Mouse (Mus musculus): ENCODE measurements around the gene Dclk2. TPM values are rescaled to one million over a fixed set of nuclear protein-coding genes. Genes with fewer than 3 reads are reported as not detected.

Dclk2 gene
- polyA plus RNA-seq, 1 experiment from 2014 or later = 82.9 TPM

DNA sequence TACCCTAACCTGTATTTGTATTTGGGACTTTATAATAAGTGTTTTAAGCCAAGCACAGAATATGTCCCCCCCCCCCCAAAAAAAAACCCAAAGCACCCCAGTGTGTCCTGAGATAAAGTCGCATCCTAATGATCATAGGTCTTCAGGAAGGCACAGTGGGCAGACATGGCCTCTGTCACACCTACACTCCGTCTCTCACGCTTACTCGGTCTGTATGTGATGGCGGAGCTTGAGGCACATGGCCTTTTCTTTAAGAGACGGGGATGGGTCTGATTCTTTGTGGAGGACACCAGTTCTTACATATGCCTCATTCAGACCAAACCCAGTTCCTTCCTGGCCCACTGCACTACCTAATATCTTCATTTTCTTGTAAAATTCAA, 158.6 kb downstream of the Dclk2 start:
- Histone ChIP-seq H3K4me2 (no peak overlapping the region), H3K36me3 (no peaks in the 10 kb centered on the region), H3K9ac (no peak overlapping the region), H3K27ac (peak overlapping the region; percentile 83), H3K27me3 (no peaks in the 10 kb centered on the region), H3K9me3 (no peaks in the 10 kb centered on the region), H3K4me1 (replicated peaks) (peaks cover 15% of the 10 kb centered on the region), H3K4me3 (no peak overlapping the region)
- ATAC-seq (ENCODE audit: low FRiP score) = peak; percentile 70
- WGBS = 82% methylated on average over 6 of the region's 6 CpGs

DNA sequence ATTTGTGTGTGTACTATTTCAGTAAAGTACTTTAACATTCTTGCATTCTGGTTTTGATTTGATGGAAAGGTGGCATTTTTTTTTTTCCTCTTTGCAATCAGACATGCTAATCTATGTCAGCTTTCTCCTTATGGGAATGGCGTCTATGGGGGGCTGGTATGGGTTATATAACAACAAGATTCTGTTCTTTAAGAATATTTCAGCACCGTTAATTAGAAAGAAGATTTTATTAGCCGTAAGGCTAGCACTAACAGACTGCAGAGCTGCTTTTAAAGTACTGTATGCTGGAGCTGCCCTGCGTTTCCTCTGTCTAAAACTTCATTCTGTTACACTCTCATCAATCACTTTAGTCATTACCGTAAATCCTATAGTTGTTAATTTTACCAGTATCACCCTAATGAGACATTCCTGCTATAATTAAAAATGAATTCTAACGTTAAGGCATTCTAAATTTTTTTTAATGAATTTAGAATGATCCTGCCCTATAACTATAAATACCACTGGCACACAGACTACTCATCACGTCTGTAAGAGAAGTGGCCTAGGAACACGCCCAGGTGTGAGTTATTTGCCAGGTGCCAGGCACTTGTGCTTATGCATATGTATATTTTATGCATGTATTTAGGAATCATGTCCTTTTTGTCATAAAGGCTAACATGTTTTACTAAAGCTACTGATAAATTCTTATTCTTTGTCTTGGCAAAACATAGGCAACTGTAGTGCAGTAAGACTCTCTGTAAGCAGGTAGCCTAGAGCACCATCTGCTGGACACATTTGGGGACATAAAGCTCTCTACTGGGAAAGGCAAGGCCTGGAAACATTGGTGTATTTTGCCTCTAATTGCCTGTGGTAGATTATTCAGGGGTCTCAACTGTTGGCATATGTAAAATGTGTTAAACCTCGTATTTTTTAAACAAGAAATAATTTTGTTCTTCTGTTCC, 159.3 kb downstream of the Dclk2 start:
- Histone ChIP-seq H3K9ac (0 out of 2 replicates have a peak overlapping the region, but pooled peaks have one; percentile 49), H3K4me3 (no peak overlapping the region), H3K27ac (peak overlapping the region; percentile 83), H3K4me1 (replicated peaks) (peaks cover 15% of the 10 kb centered on the region), H3K9me3 (no peaks in the 10 kb centered on the region), H3K36me3 (no peaks in the 10 kb centered on the region), H3K4me2 (peak overlapping the region; percentile 29), H3K27me3 (no peaks in the 10 kb centered on the region)
- WGBS = 57% methylated on average over 9 of the region's 9 CpGs
- peak; percentile 88 for ATAC-seq (ENCODE audit: low FRiP score)

DNA sequence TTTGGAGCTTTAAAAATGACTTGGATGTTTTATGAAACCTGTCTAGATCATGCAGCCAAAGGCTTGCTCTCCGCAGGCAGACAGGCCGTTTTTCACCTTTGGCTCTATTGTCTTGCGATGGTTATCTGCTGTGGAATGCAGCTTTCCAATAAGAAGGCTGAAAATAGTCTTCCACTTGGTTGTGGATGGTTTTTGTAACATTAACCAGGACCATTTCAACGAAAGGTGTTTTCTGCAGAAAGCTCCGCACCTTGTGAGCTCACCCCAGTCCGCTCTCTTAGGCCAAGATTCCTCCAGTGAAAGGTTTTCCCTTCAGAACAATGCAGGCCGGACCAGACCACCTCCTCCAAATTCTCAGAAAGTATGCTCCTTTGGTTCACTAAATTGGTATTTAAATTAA, 160.2 kb downstream of the Dclk2 start:
- Histone ChIP-seq H3K27me3 (no peaks in the 10 kb centered on the region), H3K36me3 (no peaks in the 10 kb centered on the region), H3K4me2 (peak overlapping the region; percentile 25), H3K4me1 (replicated peaks) (peaks cover 15% of the 10 kb centered on the region), H3K27ac (peak overlapping the region; percentile 83), H3K9ac (peak overlapping the region; percentile 51; the same call in 1 of the 2 replicates), H3K4me3 (no peak overlapping the region), H3K9me3 (no peaks in the 10 kb centered on the region)
- no peak for ATAC-seq (ENCODE audit: low FRiP score)
- WGBS = 68% methylated on average over 7 of the region's 7 CpGs

DNA sequence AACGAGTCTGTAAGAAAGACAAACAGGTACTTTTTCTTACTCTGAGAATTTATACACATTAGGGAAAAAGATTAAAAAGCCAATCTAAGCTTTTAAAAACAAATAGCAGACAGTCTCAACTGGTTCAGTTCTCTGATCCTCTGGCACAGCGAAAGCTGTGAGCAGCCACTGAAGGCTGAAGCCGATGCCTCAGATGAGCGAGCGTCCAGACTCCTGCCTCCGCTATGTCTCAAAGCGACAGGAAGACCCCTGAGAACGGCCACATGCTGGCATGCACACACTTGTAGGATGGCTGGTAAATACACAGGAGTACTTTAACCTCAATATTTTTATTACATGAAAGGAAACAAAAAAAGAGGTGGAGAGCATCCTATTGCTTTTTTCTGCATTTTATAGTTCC, 160.8 kb downstream of the Dclk2 start:
- Histone ChIP-seq H3K27ac (peak overlapping the region; percentile 82), H3K4me2 (peak overlapping the region; percentile 36), H3K9ac (peak overlapping the region; percentile 63), H3K36me3 (no peaks in the 10 kb centered on the region), H3K4me3 (no peak overlapping the region; the same call in 1 of the 2 replicates), H3K27me3 (no peaks in the 10 kb centered on the region), H3K9me3 (no peaks in the 10 kb centered on the region), H3K4me1 (replicated peaks) (peaks cover 20% of the 10 kb centered on the region)
- WGBS = 45% methylated on average over 8 of the region's 8 CpGs
- ATAC-seq (ENCODE audit: low FRiP score) = no peak

DNA sequence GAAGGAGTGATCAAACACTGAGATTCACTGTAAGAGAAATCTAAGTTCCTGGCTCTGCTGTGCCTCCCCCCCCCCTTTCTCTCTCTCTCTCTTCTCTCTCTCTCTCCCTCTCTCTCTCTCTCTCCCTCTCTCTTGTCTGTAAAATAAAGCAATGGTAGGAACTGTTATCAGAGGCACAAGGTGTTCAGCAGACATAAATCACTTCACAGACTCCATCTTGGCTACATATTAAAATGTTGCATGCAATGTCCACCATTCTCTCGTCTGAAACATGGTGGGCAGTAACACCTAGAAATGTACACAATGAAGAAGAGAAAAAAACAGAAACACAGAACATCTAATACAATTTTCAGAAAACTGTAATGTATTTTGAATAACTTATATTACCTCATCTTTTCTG, 161.3 kb downstream of the Dclk2 start:
- Histone ChIP-seq H3K4me1 (replicated peaks) (peaks cover 25% of the 10 kb centered on the region), H3K4me2 (peak overlapping the region; percentile 27; the same call in 1 of the 2 replicates), H3K4me3 (no peak overlapping the region), H3K36me3 (no peaks in the 10 kb centered on the region), H3K9ac (no peak overlapping the region), H3K27ac (peak overlapping the region; percentile 64), H3K27me3 (no peaks in the 10 kb centered on the region), H3K9me3 (no peaks in the 10 kb centered on the region)
- WGBS = 71% methylated on average over 1 of the region's 1 CpGs
- no peak for ATAC-seq (ENCODE audit: low FRiP score)

DNA sequence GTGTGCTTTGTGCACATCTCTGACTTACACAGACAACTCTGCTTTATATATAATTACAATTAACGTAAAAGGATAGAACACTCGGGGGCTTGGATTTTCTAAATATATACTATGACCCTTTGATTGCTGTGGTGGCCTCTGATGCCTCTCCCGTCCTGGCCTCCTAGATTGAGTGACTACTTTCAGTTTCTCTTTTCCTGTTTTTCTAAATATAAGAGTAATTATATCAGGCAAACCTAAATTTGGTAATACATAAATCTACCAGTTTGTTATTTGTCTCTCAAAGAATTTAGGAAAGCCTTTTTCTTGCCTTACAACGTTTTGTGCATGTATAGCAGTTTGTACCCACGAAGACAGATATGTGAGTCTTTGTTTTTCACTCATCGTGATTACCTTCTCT, 161.9 kb downstream of the Dclk2 start:
- 78% methylated on average over 6 of the region's 6 CpGs for WGBS
- no peak overlapping the region for H3K4me3 ChIP-seq
- H3K4me1 ChIP-seq (replicated peaks) = peaks cover 27% of the 10 kb centered on the region
- no peak for ATAC-seq (ENCODE audit: low FRiP score)
- no peaks in the 10 kb centered on the region for H3K36me3 ChIP-seq
- H3K9me3 ChIP-seq = no peaks in the 10 kb centered on the region
- peak overlapping the region; percentile 6; the same call in 1 of the 2 replicates for H3K27ac ChIP-seq
- no peaks in the 10 kb centered on the region for H3K27me3 ChIP-seq
- H3K4me2 ChIP-seq = 0 out of 2 replicates have a peak overlapping the region, but pooled peaks have one; percentile 17
- no peak overlapping the region for H3K9ac ChIP-seq

DNA sequence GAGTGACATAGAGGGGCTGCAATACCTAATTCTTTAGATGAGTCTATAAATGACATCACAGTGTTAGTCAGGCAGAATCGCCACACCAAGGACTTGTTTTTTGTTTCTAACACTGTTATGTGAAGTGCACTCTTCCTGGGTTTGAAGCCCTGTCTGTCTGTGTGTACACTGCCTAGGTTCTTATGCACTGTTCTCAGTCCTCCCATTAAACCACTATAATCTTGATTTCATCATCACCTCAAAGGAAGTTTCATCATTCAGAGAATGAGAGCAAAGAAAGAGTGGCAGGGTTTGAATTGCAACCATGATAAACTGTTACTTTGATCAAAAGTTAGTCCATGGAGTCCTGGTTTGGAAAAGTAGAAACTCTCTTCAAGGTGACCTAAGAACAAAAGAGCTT, 164.1 kb downstream of the Dclk2 start:
- H3K9ac ChIP-seq = no peak overlapping the region
- no peak overlapping the region for H3K4me3 ChIP-seq
- H3K4me1 ChIP-seq (replicated peaks) = peaks cover 23% of the 10 kb centered on the region
- no peaks in the 10 kb centered on the region for H3K9me3 ChIP-seq
- WGBS = 95% methylated on average over 1 of the region's 1 CpGs
- no peak for ATAC-seq (ENCODE audit: low FRiP score)
- no peaks in the 10 kb centered on the region for H3K36me3 ChIP-seq
- H3K27me3 ChIP-seq = no peaks in the 10 kb centered on the region
- H3K4me2 ChIP-seq = no peak overlapping the region
- H3K27ac ChIP-seq = no peak overlapping the region

DNA sequence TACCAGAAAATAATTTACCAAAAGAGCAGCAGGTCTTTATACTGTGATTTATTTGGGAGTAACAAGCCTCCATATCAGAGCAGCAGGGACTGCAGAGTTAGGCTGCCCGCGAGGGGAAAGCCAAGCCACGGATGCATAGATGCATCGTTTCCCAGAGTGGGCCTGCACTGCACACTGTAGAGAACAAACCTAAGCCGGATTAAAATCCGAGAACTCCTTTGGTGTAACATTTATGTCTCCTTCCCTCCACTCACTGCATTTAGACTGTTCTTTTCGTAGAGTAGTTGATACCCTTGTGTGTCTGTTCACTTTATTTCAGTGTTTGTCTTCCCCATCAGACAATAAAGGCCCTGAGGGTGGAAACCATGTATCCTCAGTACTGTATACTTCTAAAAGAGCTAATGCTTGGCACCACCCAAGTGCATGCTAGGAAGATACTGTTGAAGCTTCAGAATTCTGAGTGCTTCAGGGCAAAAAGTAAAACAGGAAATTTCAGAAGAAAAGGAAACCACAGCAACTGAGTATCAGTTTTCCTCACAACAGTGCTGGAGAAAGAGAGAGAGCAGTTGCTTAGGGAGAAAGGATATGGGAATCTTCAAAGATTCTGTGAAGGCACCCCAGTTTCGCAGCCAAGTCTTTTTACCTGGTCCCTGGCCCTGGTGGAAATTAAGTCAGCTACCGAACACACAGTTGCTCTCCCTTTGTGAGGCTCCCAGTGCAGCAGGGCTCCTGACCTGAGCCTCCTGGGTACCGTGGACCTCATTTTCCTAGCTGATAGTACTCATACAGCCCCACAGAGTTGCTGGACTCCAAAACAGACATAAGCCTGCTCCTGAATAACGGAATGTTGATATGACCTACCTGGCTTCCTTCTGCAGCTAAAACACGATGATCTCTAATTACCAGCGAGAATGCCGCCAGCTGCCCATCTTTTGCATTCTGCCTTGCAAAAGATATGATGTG, 165.8 kb downstream of the Dclk2 start:
- 70% methylated on average over 14 of the region's 14 CpGs for WGBS
- H3K27me3 ChIP-seq = no peaks in the 10 kb centered on the region
- H3K27ac ChIP-seq = peak overlapping the region; percentile 84
- H3K9ac ChIP-seq = peak overlapping the region; percentile 51
- no peak for ATAC-seq (ENCODE audit: low FRiP score)
- H3K4me2 ChIP-seq = peak overlapping the region; percentile 0; the same call in 1 of the 2 replicates
- no peak overlapping the region for H3K4me3 ChIP-seq
- no peaks in the 10 kb centered on the region for H3K36me3 ChIP-seq
- no peaks in the 10 kb centered on the region for H3K9me3 ChIP-seq
- H3K4me1 ChIP-seq (replicated peaks) = peaks cover 28% of the 10 kb centered on the region

DNA sequence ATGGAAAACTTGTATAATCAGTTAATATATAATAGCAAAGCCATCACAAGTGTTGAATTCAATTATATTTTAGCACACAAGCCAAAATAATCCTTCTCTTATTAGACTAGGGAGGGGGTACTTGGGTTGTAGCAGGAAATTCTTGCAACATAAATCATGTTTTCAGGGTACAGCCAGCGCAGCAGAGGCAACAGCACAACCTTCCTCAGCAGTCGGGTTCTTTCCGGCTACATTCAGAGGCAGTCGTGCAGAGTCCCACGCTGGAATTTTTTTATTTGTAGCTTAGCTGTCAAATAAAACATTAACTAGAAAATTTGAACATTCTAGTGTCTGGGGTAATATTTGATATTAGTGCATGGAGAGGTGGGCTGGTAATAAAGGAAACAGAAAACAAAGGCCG, 166.5 kb downstream of the Dclk2 start:
- H3K9ac ChIP-seq = no peak overlapping the region
- H3K4me2 ChIP-seq = peak overlapping the region; percentile 0; the same call in 1 of the 2 replicates

DNA sequence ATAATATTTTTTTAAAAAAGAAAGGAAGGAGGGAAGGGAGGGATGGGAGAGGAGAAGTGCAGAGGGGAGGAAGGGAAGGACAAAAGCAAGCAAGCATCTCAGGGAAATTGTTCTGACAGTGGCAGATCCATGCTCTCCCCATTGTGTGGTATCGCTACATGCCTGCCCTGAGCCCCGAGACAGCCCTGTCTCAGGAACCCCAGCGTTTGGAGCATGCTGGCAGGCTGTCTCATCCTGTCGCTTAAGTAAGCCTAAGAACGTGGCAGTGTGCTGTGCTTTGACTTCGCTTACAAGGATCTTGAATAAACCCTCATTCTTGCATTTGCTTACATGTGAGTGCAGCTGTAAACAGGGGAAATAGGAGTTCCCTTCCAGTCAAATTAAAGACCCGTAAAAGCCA, 170.0 kb downstream of the Dclk2 start:
- peak overlapping the region; percentile 37 for H3K4me2 ChIP-seq
- H3K36me3 ChIP-seq = no peaks in the 10 kb centered on the region
- ATAC-seq (ENCODE audit: low FRiP score) = no peak
- WGBS = 27% methylated on average over 7 of the region's 7 CpGs
- H3K27me3 ChIP-seq = no peaks in the 10 kb centered on the region
- no peak overlapping the region for H3K4me3 ChIP-seq
- H3K9me3 ChIP-seq = no peaks in the 10 kb centered on the region
- peak overlapping the region; percentile 64 for H3K9ac ChIP-seq
- peaks cover 43% of the 10 kb centered on the region for H3K4me1 ChIP-seq (replicated peaks)
- peak overlapping the region; percentile 88 for H3K27ac ChIP-seq

More for the DNA sequence above, 166.5 kb downstream of the Dclk2 start:
- no peak overlapping the region for H3K4me3 ChIP-seq
- no peaks in the 10 kb centered on the region for H3K27me3 ChIP-seq
- no peak for ATAC-seq (ENCODE audit: low FRiP score)
- H3K4me1 ChIP-seq (replicated peaks) = peaks cover 31% of the 10 kb centered on the region
- H3K36me3 ChIP-seq = no peaks in the 10 kb centered on the region
- H3K9me3 ChIP-seq = no peaks in the 10 kb centered on the region
- H3K27ac ChIP-seq = peak overlapping the region; percentile 84
- WGBS = 63% methylated on average over 6 of the region's 6 CpGs

DNA sequence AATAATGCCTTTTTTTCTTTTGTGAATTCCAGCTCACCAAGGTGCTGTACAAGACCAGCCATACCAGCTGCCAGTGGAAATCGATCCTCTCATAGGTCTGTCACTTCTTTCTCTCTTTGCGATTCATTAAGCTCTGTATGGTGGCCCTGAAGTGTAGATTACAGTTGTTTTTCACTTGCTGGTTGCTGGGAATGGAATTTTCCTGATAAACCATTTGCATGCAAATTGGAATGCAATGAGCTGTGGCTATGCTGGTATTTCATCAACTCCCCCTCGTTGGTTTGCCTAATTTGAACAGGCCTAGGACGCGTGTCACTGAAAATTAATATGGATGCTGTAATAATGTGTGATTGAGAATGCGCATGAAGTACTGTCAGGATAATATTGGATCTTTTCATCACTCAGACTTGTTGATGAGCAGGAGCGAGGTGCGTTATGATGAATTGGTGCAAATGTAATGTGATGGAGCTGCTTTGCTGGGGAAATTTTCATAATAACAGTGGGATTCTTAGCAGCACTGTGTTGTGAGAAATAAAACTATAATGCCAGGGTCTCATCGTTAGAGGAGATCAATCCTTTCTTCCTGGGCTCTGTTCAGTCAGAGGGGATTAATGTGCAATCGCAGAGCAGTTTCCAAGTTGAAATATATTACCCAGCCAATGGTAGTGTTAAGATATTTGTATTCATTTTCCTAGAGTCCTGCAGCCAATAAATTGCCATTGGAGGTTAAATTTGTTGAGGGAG, 174.7 kb downstream of the Dclk2 start:
- peak; percentile 89 for ATAC-seq (ENCODE audit: low FRiP score)
- Histone ChIP-seq H3K9me3 (no peaks in the 10 kb centered on the region), H3K27me3 (no peaks in the 10 kb centered on the region), H3K4me2 (peak overlapping the region; percentile 14), H3K4me1 (replicated peaks) (peaks cover 41% of the 10 kb centered on the region), H3K9ac (0 out of 2 replicates have a peak overlapping the region, but pooled peaks have one; percentile 0), H3K4me3 (no peak overlapping the region), H3K27ac (peak overlapping the region; percentile 89), H3K36me3 (0 out of 2 replicates have a peak, but pooled peaks cover 8% of the 10 kb centered on the region)
- 34% methylated on average over 10 of the region's 10 CpGs for WGBS
